Mouse (Mus musculus): ENCODE measurements at regions not wholly inside any gene's neighbourhood (a gene's known extent, or its start where the extent isn't known, plus 50 kb on each side); places are given as distances from the start of the nearest gene placed in this dataset.

DNA sequence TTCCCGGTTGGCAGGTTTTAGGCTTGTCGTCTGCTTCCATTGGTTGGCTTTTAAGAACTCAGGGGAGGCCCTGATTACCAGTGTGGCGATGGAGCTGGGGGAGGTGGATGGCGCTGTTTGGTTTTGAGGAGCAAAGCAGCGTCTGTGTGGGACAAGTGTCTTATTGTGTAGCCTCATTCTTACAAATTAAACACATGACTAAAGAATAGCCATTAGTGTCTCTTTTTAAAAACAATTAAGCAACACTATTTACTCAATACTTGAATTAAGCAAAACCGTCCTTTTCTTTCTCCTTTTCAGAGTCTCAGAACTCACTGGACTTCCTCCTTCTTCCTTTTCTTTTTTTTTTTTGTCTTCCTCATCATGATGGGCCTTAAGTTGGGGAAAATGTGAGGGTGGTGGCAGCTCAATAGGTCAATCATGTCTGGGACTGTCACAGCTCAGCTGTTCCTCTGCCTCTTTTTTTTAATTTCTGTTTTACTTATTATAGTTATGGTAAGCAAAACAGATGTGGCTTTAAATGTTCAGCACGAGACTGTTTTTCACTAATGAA is 89.1 kb downstream of the Kcnrg start:
- no peak for DNase-seq

DNA sequence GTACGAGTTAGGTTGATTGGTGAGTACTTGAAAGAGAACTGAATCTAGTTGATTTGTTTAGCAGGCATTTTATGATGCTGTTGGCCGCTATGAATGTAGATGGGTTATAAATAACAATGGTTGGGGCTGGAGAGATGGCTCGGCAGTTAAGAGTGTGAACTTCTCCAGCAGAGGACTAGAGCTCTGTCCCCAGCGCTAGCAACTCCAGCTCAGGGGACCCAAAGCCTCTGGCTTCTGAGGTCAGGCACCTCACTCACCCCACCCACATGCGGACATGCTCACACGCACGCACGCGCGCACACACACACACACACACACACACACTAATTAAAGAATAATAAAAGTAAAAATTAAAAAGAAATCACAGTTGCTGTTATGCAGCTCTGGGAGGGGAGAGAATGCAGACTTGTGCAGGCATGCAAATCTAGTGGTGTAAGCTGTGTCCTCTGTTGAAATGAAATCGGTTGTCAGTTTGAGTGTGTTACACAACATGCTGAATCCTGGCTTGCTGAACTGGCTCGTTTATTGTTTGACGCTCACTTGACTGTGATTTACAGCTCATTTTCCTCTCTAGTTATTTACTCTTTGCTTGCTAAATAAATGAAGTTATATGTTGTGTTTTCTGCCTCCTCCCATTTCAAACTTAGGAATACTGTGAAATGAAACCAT is 89.8 kb downstream of the Kcnrg start:
- DNase-seq: no peak

DNA sequence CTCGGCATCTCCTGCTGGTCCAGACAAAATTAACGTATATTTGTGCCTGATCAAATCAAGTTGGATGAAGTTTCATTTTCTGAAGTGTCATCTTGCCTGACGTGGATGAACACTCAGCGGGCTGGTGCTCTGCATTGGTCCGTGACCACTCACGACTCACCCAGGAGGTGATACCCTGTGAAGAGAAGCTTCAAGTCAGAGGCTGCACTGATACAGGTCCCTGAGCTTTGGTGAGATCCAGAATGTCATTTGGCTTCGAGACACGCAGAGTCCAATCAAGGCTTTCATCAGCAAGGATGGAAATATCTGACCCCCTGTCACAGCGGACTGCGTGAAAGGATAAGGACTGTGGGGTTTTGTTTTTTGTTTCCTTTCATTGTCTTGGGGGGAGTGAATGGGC is 90.4 kb downstream of the Kcnrg start:
- no peak for DNase-seq

- DNase-seq: no peak
Measured at GRCm38 (mm10) chr14:61698358-61699055, 91.2 kb downstream of the Kcnrg start.

- DNase-seq: no peak
Measured at GRCm38 (mm10) chr14:61699638-61700037, 92.4 kb downstream of the Kcnrg start.

DNA sequence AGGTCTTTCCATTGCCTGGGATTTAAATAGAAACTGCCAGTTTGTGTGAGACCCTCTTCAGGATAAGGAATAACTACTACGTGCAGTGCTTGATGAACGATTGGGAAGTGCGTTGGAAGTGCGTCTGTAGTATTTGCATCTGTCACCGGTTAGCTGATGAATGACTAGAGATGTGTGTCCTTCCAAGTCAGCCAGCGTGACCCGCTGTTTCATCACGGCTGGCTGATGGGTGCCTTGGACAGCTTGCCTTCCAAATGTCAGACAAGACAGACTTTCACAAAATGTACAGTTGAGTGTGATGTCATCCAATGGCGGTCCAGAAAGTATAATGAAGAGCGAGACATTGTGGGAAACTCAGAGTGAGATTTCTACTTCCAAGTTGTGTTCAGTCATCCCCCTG is 93.9 kb downstream of the Kcnrg start:
- no peak for DNase-seq

DNA sequence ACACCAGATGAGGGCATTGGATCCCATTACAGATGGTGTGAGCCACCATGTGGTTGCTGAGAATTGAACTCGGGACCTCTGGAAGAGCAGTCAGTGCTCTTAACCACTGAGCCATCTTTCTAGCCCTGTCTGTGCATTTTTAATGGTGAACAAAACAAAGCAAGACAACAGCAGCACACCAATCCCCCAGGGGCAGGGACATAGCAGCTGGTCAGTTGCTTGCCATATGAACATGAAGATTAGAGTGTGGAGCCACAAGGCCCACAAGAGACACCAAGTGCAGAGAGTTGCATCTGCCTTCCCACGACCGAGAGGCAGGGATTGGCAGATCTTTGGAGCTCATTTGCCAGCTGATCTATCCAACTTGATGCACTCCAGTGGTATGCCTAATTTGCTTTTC is 96.7 kb downstream of the Kcnrg start:
- no peak for DNase-seq

DNA sequence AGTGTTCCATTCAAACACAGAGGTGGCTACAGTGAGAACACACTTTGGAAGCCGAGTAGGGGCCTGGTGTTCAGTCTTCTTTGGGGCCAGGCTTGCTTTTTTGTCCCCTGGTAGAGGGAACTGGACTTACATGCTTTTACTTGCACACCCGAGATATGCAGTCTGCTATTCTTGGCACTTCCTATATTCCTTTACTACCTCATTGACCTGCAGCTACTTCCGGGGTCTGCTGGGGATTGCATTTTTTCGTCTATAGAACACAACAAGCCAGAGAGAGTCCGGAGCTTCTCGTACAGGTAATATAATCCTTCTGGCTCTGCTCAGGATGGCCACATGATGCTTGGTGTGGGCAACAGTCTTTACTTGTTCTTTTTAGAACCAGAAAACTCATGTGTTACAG is 99.7 kb downstream of the Kcnrg start:
- no peak for DNase-seq

DNA sequence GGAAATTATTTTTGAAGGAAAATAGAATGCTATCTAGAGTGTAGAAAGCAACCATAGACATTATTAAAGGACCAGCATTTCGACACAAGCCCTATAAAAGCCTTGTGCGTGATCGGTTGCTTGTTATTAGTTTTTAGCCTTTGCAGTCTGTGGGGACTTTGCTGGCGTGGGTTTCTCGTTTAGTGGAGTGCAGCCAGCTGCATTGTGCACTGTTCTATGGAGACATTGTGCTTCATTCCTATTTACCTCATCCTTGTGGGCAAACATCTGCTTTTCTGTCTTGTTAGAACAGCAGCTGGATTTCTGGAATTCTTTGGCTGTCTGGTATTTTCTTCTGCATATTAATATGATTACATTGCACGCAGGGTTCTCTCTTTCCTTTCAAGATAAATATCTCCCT is 101.1 kb downstream of the Kcnrg start:
- DNase-seq: no peak

GRCm38 (mm10) chr14:61715746-61716145 is 108.5 kb downstream of the Kcnrg start:
- no peak for DNase-seq

GRCm38 (mm10) chr14:61718392-61719124 is 111.3 kb downstream of the Kcnrg start:
- no peak for DNase-seq

DNA sequence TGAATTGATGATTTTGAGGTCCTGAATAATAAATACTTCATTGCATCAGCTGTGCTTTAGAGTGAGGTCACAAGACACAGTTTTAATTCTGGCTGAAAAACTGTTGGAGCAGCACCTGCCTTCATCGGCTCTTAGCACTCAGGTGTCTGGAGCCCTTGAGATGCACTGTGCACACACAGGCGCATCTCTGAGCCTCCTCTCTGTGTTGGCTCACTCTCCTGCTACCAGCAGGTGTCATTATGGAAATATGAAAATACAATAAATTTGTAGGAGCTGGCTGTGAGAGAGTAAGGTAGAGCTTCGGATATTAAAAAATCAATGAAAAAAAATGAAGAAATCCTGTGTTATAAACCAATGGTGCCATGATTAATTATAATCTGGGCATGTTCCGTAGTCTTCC is 114.0 kb downstream of the Kcnrg start:
- DNase-seq: no peak

DNA sequence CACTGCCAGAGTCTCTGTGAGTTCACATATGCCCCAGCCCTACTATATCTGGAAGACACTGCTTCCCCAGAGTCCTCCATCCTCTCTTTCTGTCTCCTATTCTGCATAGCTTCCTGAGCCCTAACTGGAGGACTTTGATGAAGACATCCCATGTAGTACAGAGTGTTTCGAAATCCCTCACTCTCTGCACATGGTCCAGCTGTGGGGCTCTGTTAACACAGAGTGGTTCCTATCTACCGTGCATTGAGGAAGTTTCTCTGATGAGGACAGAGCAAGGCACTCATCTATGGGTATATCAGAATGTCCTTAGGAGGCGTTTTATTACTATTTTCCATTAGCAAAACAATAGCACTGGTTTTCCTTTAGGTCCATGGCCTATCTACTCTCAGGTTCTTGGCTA is 117.7 kb downstream of the Kcnrg start:
- no peak for DNase-seq

DNA sequence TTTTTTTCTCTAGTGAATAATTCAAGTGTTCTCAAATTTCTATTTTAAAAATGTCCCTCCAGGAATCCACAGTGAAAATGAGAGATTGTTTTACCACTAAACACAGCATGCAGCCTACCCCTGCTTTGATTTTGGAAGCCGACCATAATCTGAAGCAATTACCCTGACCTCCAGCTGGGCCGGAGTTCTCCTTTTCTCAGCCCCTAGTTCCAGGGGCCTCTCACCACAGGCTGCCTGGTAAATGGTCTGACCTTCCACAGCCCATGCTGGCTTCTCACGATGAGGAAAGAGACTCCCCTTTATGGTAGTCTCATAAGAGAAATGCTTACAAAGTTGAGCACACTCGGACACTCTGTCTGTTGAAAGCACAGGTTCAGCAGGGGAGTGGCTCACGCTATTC is 121.3 kb downstream of the Kcnrg start:
- no peak for DNase-seq

GRCm38 (mm10) chr14:61735541-61735940 is 128.3 kb downstream of the Kcnrg start:
- DNase-seq: no peak

GRCm38 (mm10) chr14:61736384-61737322 is 129.4 kb downstream of the Kcnrg start:
- no peak for DNase-seq

- DNase-seq: no peak
Measured at GRCm38 (mm10) chr14:61737504-61738040, 130.3 kb downstream of the Kcnrg start.

- no peak for DNase-seq
Measured at GRCm38 (mm10) chr14:61739453-61739852, 132.2 kb downstream of the Kcnrg start.

- no peak for DNase-seq
Measured at GRCm38 (mm10) chr14:61743855-61744408, 136.7 kb downstream of the Kcnrg start.

DNA sequence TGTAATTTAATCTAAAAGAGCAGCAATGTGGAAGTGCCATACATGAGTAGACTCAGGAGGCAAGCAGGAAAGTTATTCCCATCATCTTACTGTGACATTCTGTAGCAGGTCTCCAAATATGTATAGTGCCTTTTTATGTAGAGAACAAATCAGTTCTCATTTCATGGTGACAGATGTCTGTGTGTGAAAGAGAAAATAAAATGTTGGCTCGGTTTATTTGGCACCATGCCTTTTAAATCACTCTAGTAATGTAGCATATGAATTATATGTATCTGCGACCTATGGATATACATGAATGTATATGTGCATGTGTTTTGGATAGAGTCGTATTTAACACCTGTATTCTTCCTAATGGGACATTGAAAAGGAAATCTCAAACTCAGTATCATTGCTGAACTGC is 146.2 kb downstream of the Kcnrg start:
- no peak for DNase-seq

DNA sequence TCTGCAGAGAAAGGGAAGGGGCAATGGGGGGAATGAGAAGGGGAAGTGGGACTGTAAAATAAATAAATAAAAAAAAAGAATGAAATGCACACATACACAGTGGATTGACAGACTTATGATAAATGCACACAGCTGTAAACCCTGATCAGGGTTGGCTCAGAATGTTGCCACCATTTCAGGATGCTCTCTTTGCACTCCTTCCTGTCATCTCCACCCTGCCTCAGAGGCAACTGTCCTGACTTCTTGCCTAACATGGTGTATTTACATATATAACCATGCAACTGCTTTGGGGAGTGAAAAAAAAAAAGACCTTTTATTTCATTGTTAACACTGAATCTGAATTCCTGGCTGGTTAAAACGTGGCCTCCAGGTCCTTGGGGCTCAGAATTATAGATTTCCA is 149.4 kb downstream of the Kcnrg start:
- no peak for DNase-seq

All from lung, postnatal 14 days (tissue).